Mouse (Mus musculus) forebrain, postnatal 0 days (tissue): ENCODE data around the gene Prdx6. TPM values are rescaled to one million over a fixed set of nuclear protein-coding genes. Genes with fewer than 3 reads are reported as not detected.
A peak's percentile ranks its signal among the peaks of the same experiment; 100 is the strongest.
"Not testable (repeated sequence)": the region's sequence is repeated elsewhere in the genome, so short reads cannot be mapped to it uniquely, and the experiment has no call there.

Source experiments
- ATAC-seq: fragments of 200-750 bp; cut with Nextera tagmentation; 2 replicates; pipeline ENCODE4 v1.8.0; 2017; ENCODE audit warnings: mild to moderate bottlenecking, moderate library complexity
- DNase-seq: peaks from one replicate; pipeline ENCODE4 v3.0.0-alpha.2; 2015
- H3K27ac ChIP-seq: fragments of 300-500 bp; sonication (generic); 2 replicates; pipeline ENCODE4 v1.5.1; 2014; ENCODE audit warnings: low read depth, mild to moderate bottlenecking, antibody characterized with exemption, low read length, moderate library complexity, mixed read lengths
- H3K27me3 ChIP-seq: fragments of 300-500 bp; sonication (generic); 2 replicates; pipeline ENCODE4 v1.6.1; 2014; ENCODE audit warnings: mild to moderate bottlenecking, low read length, mixed read lengths; ENCODE audit not compliant: insufficient read depth
- H3K36me3 ChIP-seq: fragments of 300-500 bp; sonication (generic); 2 replicates; pipeline ENCODE4 v1.6.1; 2014; ENCODE audit warnings: mild to moderate bottlenecking, moderate library complexity; ENCODE audit not compliant: insufficient read depth
- H3K4me1 ChIP-seq: fragments of 300-500 bp; sonication (generic); 2 replicates; pipeline ENCODE4 v1.6.1; 2014; ENCODE audit warnings: antibody characterized with exemption; ENCODE audit not compliant: insufficient read depth
- H3K4me2 ChIP-seq: fragments of 300-500 bp; sonication (generic); 2 replicates; pipeline ENCODE4 v1.6.1; 2014; ENCODE audit warnings: low read depth, mild to moderate bottlenecking, moderate library complexity
- H3K4me3 ChIP-seq: fragments of 300-500 bp; sonication (generic); 2 replicates; pipeline ENCODE4 v1.5.1; 2014; ENCODE audit warnings: low read depth, low read length, mixed read lengths
- H3K9ac ChIP-seq: fragments of 300-500 bp; sonication (generic); 2 replicates; pipeline ENCODE4 v1.6.1; 2014; ENCODE audit warnings: mild to moderate bottlenecking
- H3K9me3 ChIP-seq: fragments of 300-500 bp; sonication (generic); 2 replicates; pipeline ENCODE4 v1.6.1; 2016; ENCODE audit warnings: low read length
- CTCF ChIP-seq: sonication (generic); IDR thresholded peaks from 2 replicates; pipeline ENCODE4 v1.5.1; 2016; ENCODE audit warnings: antibody characterized with exemption, control low read depth, low read depth
- WGBS: fragments of 180-500 bp; shearing (Covaris S2); extraction: QIAGEN DNeasy Blood & Tissue Kit; methylation state at CpG from one replicate; pipeline ENCODE4 v1.1.7; 2014; 5-methylcytosine and 5-hydroxymethylcytosine counted together
- polyA plus RNA-seq: library from polyadenylated mRNA; unstranded; fragments of >200 nt; fragmentation: Nextera tagmentation; extraction: Ambion mirVana; gene quantifications from 2 replicates; pipeline ENCODE4 v1.2.1, GENCODE M21; 2015
- total RNA-seq: library from RNA; depleted of rRNA; stranded (reverse); fragments of >200 nt; gene quantifications from 2 replicates; pipeline ENCODE4 v1.2.3, GENCODE M21; 2014; rRNA removed

The Prdx6 gene
- total and polyA plus RNA-seq, 2 experiments from 2014 or later, result 126 to 234 TPM

- no peaks in the 10 kb centered on the region for H3K4me1 ChIP-seq
- WGBS, result 86% methylated on average over 5 of the region's 5 CpGs
- no peak overlapping the region for H3K4me2 ChIP-seq
- no peak for TF ChIP-seq CTCF
- ATAC-seq (no peak), DNase-seq (no peak)
- H3K27ac ChIP-seq, result no peak overlapping the region
- H3K27me3 ChIP-seq, result no peaks in the 10 kb centered on the region
- H3K36me3 ChIP-seq, result no peaks in the 10 kb centered on the region
- no peaks in the 10 kb centered on the region for H3K9me3 ChIP-seq
- H3K9ac ChIP-seq, result no peak overlapping the region
- H3K4me3 ChIP-seq, result no peak overlapping the region
Measured at GRCm38 (mm10) chr1:161199856-161200255, 51.2 kb downstream of the Prdx6 start.

GRCm38 (mm10) chr1:161196364-161196763 is 54.7 kb downstream of the Prdx6 start:
- 26% methylated on average over 11 of the region's 11 CpGs for WGBS
- peak overlapping the region; percentile 22 for H3K9ac ChIP-seq

GRCm38 (mm10) chr1:161195541-161196351 is 55.3 kb downstream of the Prdx6 start:
- peak; percentile 98 for ATAC-seq
- H3K36me3 ChIP-seq, result no peaks in the 10 kb centered on the region
- no peaks in the 10 kb centered on the region for H3K9me3 ChIP-seq
- no peaks in the 10 kb centered on the region for H3K27me3 ChIP-seq
- peak; percentile 93 for TF ChIP-seq CTCF
- WGBS, result under 1% methylated on average over 16 of the region's 16 CpGs
- H3K4me2 ChIP-seq, result peak overlapping the region; percentile 62
- peak; percentile 92 for DNase-seq
- H3K4me3 ChIP-seq, result peak overlapping the region; percentile 41
- peak overlapping the region; percentile 60 for H3K27ac ChIP-seq
- H3K4me1 ChIP-seq, result no peaks in the 10 kb centered on the region
- peak overlapping the region; percentile 22 for H3K9ac ChIP-seq

More at GRCm38 (mm10) chr1:161196364-161196763, 54.7 kb downstream of the Prdx6 start:
- H3K4me3 ChIP-seq, result peak overlapping the region; percentile 41
- ATAC-seq, H3K27me3 ChIP-seq, H3K4me1 ChIP-seq, H3K36me3 ChIP-seq, H3K9me3 ChIP-seq, DNase-seq: not testable (repeated sequence)
- H3K27ac ChIP-seq, result peak overlapping the region; percentile 60; the same call in 1 of the 2 replicates
- H3K4me2 ChIP-seq, result peak overlapping the region; percentile 62

- ATAC-seq, result no peak
- 79% methylated on average over 9 of the region's 9 CpGs for WGBS
Measured at GRCm38 (mm10) chr1:161190253-161190910, 60.6 kb downstream of the Prdx6 start.

More at GRCm38 (mm10) chr1:161190253-161190910, 60.6 kb downstream of the Prdx6 start:
- Histone ChIP-seq H3K27me3 (no peaks in the 10 kb centered on the region), H3K4me1 (no peaks in the 10 kb centered on the region), H3K27ac (no peak overlapping the region), H3K36me3 (no peaks in the 10 kb centered on the region), H3K9ac (no peak overlapping the region), H3K9me3 (no peaks in the 10 kb centered on the region), H3K4me2 (no peak overlapping the region), H3K4me3 (no peak overlapping the region)
- no peak for TF ChIP-seq CTCF
- DNase-seq, result no peak

Other genes starting within 250 kb of the Prdx6 start
- gene Zbtb37, start 216.4 kb downstream of the Prdx6 start, total RNA-seq, result 19.7 and 30.2 TPM in 2 replicates
- gene Zbtb37, start 216.4 kb downstream of the Prdx6 start, polyA plus RNA-seq, result 3.7 and 7.9 TPM in 2 replicates
- 25.8 and 27.7 TPM in 2 replicates for gene Dars2, start 180.6 kb downstream of the Prdx6 start, total RNA-seq
- gene Dars2, start 180.6 kb downstream of the Prdx6 start, polyA plus RNA-seq, result 28.9 and 29.3 TPM in 2 replicates
- gene Cenpl, start 180.5 kb downstream of the Prdx6 start, total RNA-seq, result 1.7 and 2.6 TPM in 2 replicates
- 5.1 and 6.5 TPM in 2 replicates for gene Cenpl, start 180.5 kb downstream of the Prdx6 start, polyA plus RNA-seq
- 20.5 and 24.1 TPM in 2 replicates for gene Klhl20, start 119.7 kb downstream of the Prdx6 start, total RNA-seq
- gene Klhl20, start 119.7 kb downstream of the Prdx6 start, polyA plus RNA-seq, result 8.1 and 12.2 TPM in 2 replicates
- 28.1 and 29.3 TPM in 2 replicates for gene Ankrd45, start 108.5 kb downstream of the Prdx6 start, total RNA-seq
- gene Ankrd45, start 108.5 kb downstream of the Prdx6 start, polyA plus RNA-seq, result 25.0 and 33.2 TPM in 2 replicates
- gene Tex50, start 91.9 kb downstream of the Prdx6 start, total RNA-seq, result not detected in 2 replicates
- 0.16 TPM in 1 of 2 replicates, not detected in the other for gene Tex50, start 91.9 kb downstream of the Prdx6 start, polyA plus RNA-seq
- gene Tnfsf4, start 144.2 kb upstream of the Prdx6 start, total RNA-seq, result not detected in 2 replicates
- gene Tnfsf4, start 144.2 kb upstream of the Prdx6 start, polyA plus RNA-seq, result not detected in 2 replicates
- gene Tnfsf18, start 243.4 kb upstream of the Prdx6 start, total RNA-seq, result 0.08 and 0.14 TPM in 2 replicates
- gene Tnfsf18, start 243.4 kb upstream of the Prdx6 start, polyA plus RNA-seq, result not detected in 2 replicates